Mouse (Mus musculus): ENCODE results near the gene Galnt2. TPM values are rescaled to one million over a fixed set of nuclear protein-coding genes. Genes with fewer than 3 reads are reported as not detected.

Gene Galnt2
- polyA plus RNA-seq, 1 experiment from 2014 or later, result 86.2 TPM

- whole genome bisulfite sequencing, result 82% methylated on average over 8 of the region's 8 CpGs
- no peak for ATAC-seq (ENCODE audit: low FRiP score, low read depth)
- H3K36me3 ChIP-seq, result peaks cover 1% of the 10 kb centered on the region; the same call in 1 of the 2 replicates
Observed at GRCm38 (mm10) chr8:124317191-124317682, 86.0 kb downstream of the Galnt2 start.

GRCm38 (mm10) chr8:124317821-124318220, 86.6 kb downstream of the Galnt2 start:
- no peak overlapping the region for H3K4me2 ChIP-seq (replicated peaks)
- H3K9me3 ChIP-seq, result no peaks in the 10 kb centered on the region
- WGBS, result 92% methylated on average over 6 of the region's 6 CpGs
- no peak overlapping the region for H3K4me3 ChIP-seq
- H3K27me3 ChIP-seq, result no peaks in the 10 kb centered on the region
- peaks cover under 1% of the 10 kb centered on the region; the same call in 1 of the 2 replicates for H3K36me3 ChIP-seq
- no peak overlapping the region for H3K9ac ChIP-seq (replicated peaks)
- ATAC-seq (ENCODE audit: low FRiP score, low read depth), result no peak
- peaks cover 37% of the 10 kb centered on the region for H3K4me1 ChIP-seq
- no peak overlapping the region for H3K27ac ChIP-seq (replicated peaks)

More at GRCm38 (mm10) chr8:124317191-124317682, 86.0 kb downstream of the Galnt2 start:
- H3K4me1 ChIP-seq, result peaks cover 36% of the 10 kb centered on the region
- H3K4me2 ChIP-seq (replicated peaks), result no peak overlapping the region
- H3K27ac ChIP-seq (replicated peaks), result no peak overlapping the region
- no peaks in the 10 kb centered on the region for H3K9me3 ChIP-seq
- H3K4me3 ChIP-seq, result no peak overlapping the region
- no peaks in the 10 kb centered on the region for H3K27me3 ChIP-seq
- H3K9ac ChIP-seq (replicated peaks), result no peak overlapping the region

GRCm38 (mm10) chr8:124318612-124319315, 87.6 kb downstream of the Galnt2 start:
- Histone ChIP-seq H3K4me2 (replicated peaks) (no peak overlapping the region), H3K27ac (replicated peaks) (no peak overlapping the region), H3K4me3 (no peak overlapping the region), H3K4me1 (peaks cover 37% of the 10 kb centered on the region), H3K9ac (replicated peaks) (no peak overlapping the region), H3K27me3 (no peaks in the 10 kb centered on the region), H3K36me3 (peaks cover 10% of the 10 kb centered on the region; the same call in 1 of the 2 replicates), H3K9me3 (no peaks in the 10 kb centered on the region)
- no peak for ATAC-seq (ENCODE audit: low FRiP score, low read depth)
- WGBS, result 81% methylated on average over 11 of the region's 11 CpGs

- H3K27me3 ChIP-seq, result no peaks in the 10 kb centered on the region
- H3K4me2 ChIP-seq (replicated peaks), result no peak overlapping the region
- WGBS, result 89% methylated on average over 4 of the region's 4 CpGs
- no peak overlapping the region for H3K9ac ChIP-seq (replicated peaks)
- H3K36me3 ChIP-seq, result peaks cover 15% of the 10 kb centered on the region
- no peaks in the 10 kb centered on the region for H3K9me3 ChIP-seq
- peaks cover 34% of the 10 kb centered on the region for H3K4me1 ChIP-seq
- H3K27ac ChIP-seq (replicated peaks), result no peak overlapping the region
- ATAC-seq (ENCODE audit: low FRiP score, low read depth), result no peak
- H3K4me3 ChIP-seq, result no peak overlapping the region
Observed at GRCm38 (mm10) chr8:124319316-124319652, 88.1 kb downstream of the Galnt2 start.

- H3K27ac ChIP-seq (replicated peaks), result peak overlapping the region; percentile 69
- 57% methylated on average over 12 of the region's 12 CpGs for WGBS
- peak; percentile 52; the same call in 1 of the 2 replicates for ATAC-seq (ENCODE audit: low FRiP score, low read depth)
Observed at GRCm38 (mm10) chr8:124321227-124321840, 90.1 kb downstream of the Galnt2 start.

GRCm38 (mm10) chr8:124323356-124323755, 92.2 kb downstream of the Galnt2 start:
- H3K27me3 ChIP-seq, result no peaks in the 10 kb centered on the region
- no peak for ATAC-seq (ENCODE audit: low FRiP score, low read depth)
- WGBS, result 98% methylated on average over 14 of the region's 14 CpGs
- no peak overlapping the region for H3K27ac ChIP-seq (replicated peaks)
- peaks cover 12% of the 10 kb centered on the region for H3K4me1 ChIP-seq
- no peak overlapping the region for H3K4me3 ChIP-seq
- H3K4me2 ChIP-seq (replicated peaks), result no peak overlapping the region
- H3K9me3 ChIP-seq, result no peaks in the 10 kb centered on the region
- peaks cover 56% of the 10 kb centered on the region for H3K36me3 ChIP-seq
- no peak overlapping the region for H3K9ac ChIP-seq (replicated peaks)

More at GRCm38 (mm10) chr8:124321227-124321840, 90.1 kb downstream of the Galnt2 start:
- H3K9me3 ChIP-seq, result no peaks in the 10 kb centered on the region
- peaks cover 22% of the 10 kb centered on the region for H3K4me1 ChIP-seq
- no peak overlapping the region for H3K4me2 ChIP-seq (replicated peaks)
- H3K36me3 ChIP-seq, result peaks cover 36% of the 10 kb centered on the region
- no peaks in the 10 kb centered on the region for H3K27me3 ChIP-seq
- H3K4me3 ChIP-seq, result no peak overlapping the region
- no peak overlapping the region for H3K9ac ChIP-seq (replicated peaks)

- WGBS, result 88% methylated on average over 7 of the region's 7 CpGs
- Histone ChIP-seq H3K27me3 (no peaks in the 10 kb centered on the region), H3K4me1 (peaks cover 10% of the 10 kb centered on the region), H3K9ac (replicated peaks) (no peak overlapping the region), H3K4me2 (replicated peaks) (no peak overlapping the region), H3K27ac (replicated peaks) (no peak overlapping the region), H3K4me3 (no peak overlapping the region), H3K36me3 (peaks cover 86% of the 10 kb centered on the region), H3K9me3 (no peaks in the 10 kb centered on the region)
- ATAC-seq (ENCODE audit: low FRiP score, low read depth), result no peak
Observed at GRCm38 (mm10) chr8:124328259-124328658, 97.1 kb downstream of the Galnt2 start.

GRCm38 (mm10) chr8:124329690-124330089, 98.5 kb downstream of the Galnt2 start:
- Histone ChIP-seq H3K36me3 (peaks cover 86% of the 10 kb centered on the region), H3K4me1 (peaks cover 10% of the 10 kb centered on the region), H3K4me2 (replicated peaks) (no peak overlapping the region), H3K9ac (replicated peaks) (no peak overlapping the region), H3K27ac (replicated peaks) (peak overlapping the region; percentile 56; the same call in 1 of the 2 replicates), H3K27me3 (no peaks in the 10 kb centered on the region), H3K9me3 (no peaks in the 10 kb centered on the region), H3K4me3 (no peak overlapping the region)
- 56% methylated on average over 10 of the region's 10 CpGs for WGBS
- ATAC-seq (ENCODE audit: low FRiP score, low read depth), result peak; percentile 68; the same call in 1 of the 2 replicates

GRCm38 (mm10) chr8:124330433-124330832, 99.2 kb downstream of the Galnt2 start:
- Histone ChIP-seq H3K4me1 (peaks cover 10% of the 10 kb centered on the region), H3K9me3 (no peaks in the 10 kb centered on the region), H3K4me2 (replicated peaks) (no peak overlapping the region), H3K27me3 (no peaks in the 10 kb centered on the region), H3K27ac (replicated peaks) (peak overlapping the region; percentile 67), H3K4me3 (no peak overlapping the region), H3K9ac (replicated peaks) (no peak overlapping the region), H3K36me3 (peaks cover 86% of the 10 kb centered on the region)
- WGBS, result 60% methylated on average over 2 of the region's 3 CpGs
- ATAC-seq (ENCODE audit: low FRiP score, low read depth), result 0 out of 2 replicates have a peak, but pooled peaks have one; percentile 38

- peaks cover 86% of the 10 kb centered on the region for H3K36me3 ChIP-seq
- H3K4me1 ChIP-seq, result peaks cover 10% of the 10 kb centered on the region
- no peak overlapping the region for H3K27ac ChIP-seq (replicated peaks)
- no peaks in the 10 kb centered on the region for H3K9me3 ChIP-seq
- H3K4me3 ChIP-seq, result no peak overlapping the region
- 89% methylated on average over 3 of the region's 3 CpGs for WGBS
- ATAC-seq (ENCODE audit: low FRiP score, low read depth), result no peak
- no peak overlapping the region for H3K4me2 ChIP-seq (replicated peaks)
- no peaks in the 10 kb centered on the region for H3K27me3 ChIP-seq
- H3K9ac ChIP-seq (replicated peaks), result no peak overlapping the region
Observed at GRCm38 (mm10) chr8:124331094-124331493, 99.9 kb downstream of the Galnt2 start.

- no peak overlapping the region for H3K4me2 ChIP-seq (replicated peaks)
- 67% methylated on average over 11 of the region's 11 CpGs for WGBS
- no peak overlapping the region for H3K9ac ChIP-seq (replicated peaks)
- no peak overlapping the region for H3K4me3 ChIP-seq
- H3K36me3 ChIP-seq, result peaks cover 86% of the 10 kb centered on the region
- H3K27me3 ChIP-seq, result no peaks in the 10 kb centered on the region
- no peak for ATAC-seq (ENCODE audit: low FRiP score, low read depth)
- peaks cover 10% of the 10 kb centered on the region for H3K4me1 ChIP-seq
- H3K27ac ChIP-seq (replicated peaks), result no peak overlapping the region
- no peaks in the 10 kb centered on the region for H3K9me3 ChIP-seq
Observed at GRCm38 (mm10) chr8:124331706-124332105, 100.5 kb downstream of the Galnt2 start.

GRCm38 (mm10) chr8:124336302-124336701, 105.1 kb downstream of the Galnt2 start:
- Histone ChIP-seq H3K36me3 (peaks cover 99% of the 10 kb centered on the region), H3K4me3 (no peak overlapping the region), H3K9ac (replicated peaks) (no peak overlapping the region), H3K9me3 (no peaks in the 10 kb centered on the region), H3K27me3 (no peaks in the 10 kb centered on the region), H3K4me2 (replicated peaks) (no peak overlapping the region), H3K4me1 (peaks cover 9% of the 10 kb centered on the region; the same call in 1 of the 2 replicates), H3K27ac (replicated peaks) (no peak overlapping the region)
- WGBS, result 94% methylated on average over 13 of the region's 13 CpGs
- ATAC-seq (ENCODE audit: low FRiP score, low read depth), result no peak

All from midbrain, embryonic 12.5 days (tissue).